Mouse (Mus musculus) limb, embryonic 14.5 days (tissue): ENCODE results near the gene Midn. TPM values are rescaled to one million over a fixed set of nuclear protein-coding genes. Genes with fewer than 3 reads are reported as not detected.

Experiments
- ATAC-seq: fragments of 200-750 bp; cut with Nextera tagmentation; 2 replicates; pipeline ENCODE4 v1.8.0; 2017; ENCODE audit warnings: low read depth, moderate number of reproducible peaks, moderate TSS enrichment; ENCODE audit not compliant: low FRiP score
- DNase-seq: peaks from one replicate; pipeline ENCODE4 v3.0.0-alpha.2; 2015; ENCODE audit warnings: low spot score
- H3K27ac ChIP-seq: fragments of 300-500 bp; sonication (generic); replicated peaks from 2 replicates; pipeline ENCODE4 v1.5.1; 2014; ENCODE audit warnings: low read depth, mild to moderate bottlenecking, low read length, moderate library complexity, mixed read lengths
- H3K27me3 ChIP-seq: fragments of 300-500 bp; sonication (generic); 2 replicates; pipeline ENCODE4 v1.6.1; 2014; ENCODE audit warnings: low read length, mixed read lengths; ENCODE audit not compliant: control insufficient read depth, insufficient read depth
- H3K36me3 ChIP-seq: fragments of 300-500 bp; sonication (generic); 2 replicates; pipeline ENCODE4 v1.6.1; 2014; ENCODE audit warnings: mild to moderate bottlenecking, low read length, moderate library complexity, mixed read lengths; ENCODE audit not compliant: control insufficient read depth, insufficient read depth
- H3K4me1 ChIP-seq: fragments of 300-500 bp; sonication (generic); 2 replicates; pipeline ENCODE4 v1.6.1; 2014; ENCODE audit warnings: antibody characterized with exemption, low read length, mixed read lengths; ENCODE audit not compliant: control insufficient read depth, insufficient read depth
- H3K4me2 ChIP-seq: fragments of 300-500 bp; sonication (generic); replicated peaks from 2 replicates; pipeline ENCODE4 v1.6.1; 2014; ENCODE audit warnings: low read depth, mild to moderate bottlenecking, low read length, moderate library complexity; ENCODE audit not compliant: severe bottlenecking
- H3K4me3 ChIP-seq: fragments of 300-500 bp; sonication (generic); replicated peaks from 2 replicates; pipeline ENCODE4 v1.5.1; 2014; ENCODE audit warnings: low read length
- H3K9ac ChIP-seq: fragments of 300-500 bp; sonication (generic); 2 replicates; pipeline ENCODE4 v1.6.1; 2014; ENCODE audit warnings: mild to moderate bottlenecking, low read depth, low read length, moderate library complexity; ENCODE audit not compliant: severe bottlenecking
- H3K9me3 ChIP-seq: fragments of 300-500 bp; sonication (generic); 2 replicates; pipeline ENCODE4 v1.6.1; 2016; ENCODE audit warnings: low read length; ENCODE audit not compliant: control insufficient read depth
- POLR2A ChIP-seq: fragments of 200-500 bp; IDR thresholded peaks from 2 replicates; pipeline ENCODE4 v1.8.0; 2012; ENCODE audit warnings: inconsistent platforms, mild to moderate bottlenecking, moderate library complexity, borderline replicate concordance; ENCODE audit not compliant: insufficient read depth, insufficient read length; ENCODE audit errors: extremely low read depth
- whole genome bisulfite sequencing: fragments of 180-500 bp; shearing (Covaris S2); extraction: QIAGEN DNeasy Blood & Tissue Kit; methylation state at CpG from one replicate; pipeline ENCODE4 v1.1.7; 2014; 5-methylcytosine and 5-hydroxymethylcytosine counted together
- polyA plus RNA-seq, 2 experiments: library from polyadenylated mRNA; depleted of rRNA in 1 of 2; stranded (reverse) in 1 of 2; unstranded in 1 of 2; fragments of >200 nt; fragmentation: Nextera tagmentation in 1 of 2; extraction: Ambion mirVana in 1 of 2; gene quantifications; 2 replicates each; pipeline versions ENCODE4 v1.2.1 to v1.2.3; 2012 to 2014

Midn gene
- polyA plus RNA-seq, 2 experiments, result 33.4 to 108 TPM

GRCm38 (mm10) chr10:80115290-80115943 lies 32.7 kb upstream of the Midn start, which contains the start of gene Stk11:
Stk11 (plus strand) TSS chr10:80115803.
- under 1% methylated on average over 68 of the region's 70 CpGs for WGBS
- Histone ChIP-seq H3K4me1 (peaks cover 22% of the 10 kb centered on the region), H3K27ac (peak within 1 kb of the TSS; percentile 73), H3K4me2 (peak within 1 kb of the TSS; percentile 95), H3K36me3 (peaks cover 24% of the 10 kb centered on the region), H3K9ac (peak within 1 kb of the TSS; percentile 78), H3K4me3 (peak within 1 kb of the TSS; percentile 90), H3K27me3 (no peaks in the 10 kb centered on the region), H3K9me3 (no peaks in the 10 kb centered on the region)
- peak; percentile 97 for ATAC-seq
- DNase-seq, result peak; percentile 100
- TF ChIP-seq POLR2A, result peak; percentile 73; the same call in 1 of the 2 replicates

- peak overlapping the region; percentile 55 for H3K27ac ChIP-seq
- WGBS, result 0% methylated on average over 56 of the region's 63 CpGs
- H3K9me3 ChIP-seq, result no peaks in the 10 kb centered on the region
- TF ChIP-seq POLR2A, result no peak
- peak overlapping the region; percentile 90 for H3K4me3 ChIP-seq
- peak overlapping the region; percentile 78 for H3K9ac ChIP-seq
- no peak for DNase-seq
- peaks cover 22% of the 10 kb centered on the region for H3K4me1 ChIP-seq
- no peak for ATAC-seq
- no peaks in the 10 kb centered on the region for H3K27me3 ChIP-seq
- peaks cover 26% of the 10 kb centered on the region for H3K36me3 ChIP-seq
- H3K4me2 ChIP-seq, result peak overlapping the region; percentile 95
Observed at GRCm38 (mm10) chr10:80115944-80116335, 32.1 kb upstream of the Midn start.

- no peak for TF ChIP-seq POLR2A
- Histone ChIP-seq H3K4me3 (peak overlapping the region; percentile 90), H3K4me2 (peak overlapping the region; percentile 95), H3K4me1 (peaks cover 22% of the 10 kb centered on the region), H3K9ac (peak overlapping the region; percentile 78), H3K27me3 (no peaks in the 10 kb centered on the region), H3K9me3 (no peaks in the 10 kb centered on the region), H3K36me3 (peaks cover 30% of the 10 kb centered on the region), H3K27ac (peak overlapping the region; percentile 55)
- DNase-seq, result no peak
- no peak for ATAC-seq
- under 1% methylated on average over 26 of the region's 27 CpGs for WGBS
Observed at GRCm38 (mm10) chr10:80116563-80116926, 31.5 kb upstream of the Midn start.

DNA sequence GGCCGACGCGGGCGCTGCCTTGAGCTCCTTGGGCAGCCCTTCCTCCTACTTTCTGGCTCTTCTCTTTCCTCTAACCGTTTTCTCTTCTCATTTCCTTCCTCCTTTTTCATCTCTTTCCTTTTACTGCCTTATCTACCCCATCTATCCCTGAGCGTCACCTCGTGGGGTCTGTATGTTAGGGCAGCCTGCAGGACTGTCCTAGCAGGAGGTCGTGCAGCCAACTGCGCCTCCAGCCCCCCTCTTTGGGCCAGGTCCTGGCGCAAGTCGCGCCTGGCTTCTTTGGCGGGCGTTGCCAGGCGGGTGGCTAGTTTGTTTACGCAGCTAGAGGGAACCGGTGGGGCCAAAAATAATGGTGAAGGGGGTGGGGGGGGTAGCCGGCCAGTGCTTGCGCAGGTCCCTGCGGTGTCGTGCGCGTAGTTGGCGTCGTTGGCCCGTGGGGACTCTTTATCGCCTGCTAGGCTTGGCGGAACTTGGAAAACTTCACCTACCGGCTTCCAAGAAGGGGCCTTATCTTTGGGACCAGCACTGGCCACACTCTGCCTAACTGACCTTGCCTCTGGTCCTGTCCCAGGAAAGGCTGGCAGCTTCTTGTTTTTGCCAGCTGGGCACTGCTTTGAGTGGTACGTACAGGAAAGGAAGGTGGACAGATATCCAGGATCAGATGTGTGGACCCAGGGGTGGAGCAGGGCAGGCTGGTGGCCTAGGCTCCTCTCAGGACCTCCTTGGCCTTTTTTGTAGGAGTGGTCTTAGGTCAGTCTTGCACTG lies 31.0 kb upstream of the Midn start:
- Histone ChIP-seq H3K4me3 (peak overlapping the region; percentile 90), H3K36me3 (peaks cover 36% of the 10 kb centered on the region), H3K27ac (0 out of 2 replicates have a peak overlapping the region, but pooled peaks have one; percentile 55), H3K27me3 (no peaks in the 10 kb centered on the region), H3K9me3 (no peaks in the 10 kb centered on the region), H3K9ac (peak overlapping the region; percentile 78), H3K4me2 (peak overlapping the region; percentile 95), H3K4me1 (peaks cover 22% of the 10 kb centered on the region)
- DNase-seq (no peak), ATAC-seq (no peak)
- 4% methylated on average over 30 of the region's 30 CpGs for WGBS
- TF ChIP-seq POLR2A, result no peak

GRCm38 (mm10) chr10:80117736-80118135 lies 30.3 kb upstream of the Midn start:
- H3K4me1 ChIP-seq, result peaks cover 22% of the 10 kb centered on the region
- no peaks in the 10 kb centered on the region for H3K27me3 ChIP-seq
- TF ChIP-seq POLR2A, result no peak
- peaks cover 38% of the 10 kb centered on the region for H3K36me3 ChIP-seq
- DNase-seq (no peak), ATAC-seq (no peak)
- H3K4me2 ChIP-seq, result peak overlapping the region; percentile 95
- peak overlapping the region; percentile 90 for H3K4me3 ChIP-seq
- no peaks in the 10 kb centered on the region for H3K9me3 ChIP-seq
- peak overlapping the region; percentile 78 for H3K9ac ChIP-seq
- no peak overlapping the region for H3K27ac ChIP-seq
- WGBS, result 40% methylated on average over 1 of the region's 1 CpGs
